Mouse (Mus musculus) midbrain, embryonic 12.5 days (tissue): Measurements from ENCODE around the gene Csf2rb. TPM values are rescaled to one million over a fixed set of nuclear protein-coding genes. Genes with fewer than 3 reads are reported as not detected.

Experiments
- ATAC-seq: fragments of 200-750 bp; cut with Nextera tagmentation; 2 replicates; pipeline ENCODE4 v1.8.0; 2017; ENCODE audit warnings: low read depth, moderate TSS enrichment, moderate library complexity; ENCODE audit not compliant: low FRiP score
- H3K27ac ChIP-seq: fragments of 300-500 bp; sonication (generic); replicated peaks from 2 replicates; pipeline ENCODE4 v1.5.1; 2016; ENCODE audit warnings: mild to moderate bottlenecking
- H3K27me3 ChIP-seq: fragments of 300-500 bp; sonication (generic); 2 replicates; pipeline ENCODE4 v1.6.1; 2016; ENCODE audit warnings: mild to moderate bottlenecking
- H3K36me3 ChIP-seq: fragments of 300-500 bp; sonication (generic); 2 replicates; pipeline ENCODE4 v1.6.1; 2016
- H3K4me1 ChIP-seq: fragments of 300-500 bp; sonication (generic); 2 replicates; pipeline ENCODE4 v1.6.1; 2016
- H3K4me2 ChIP-seq: fragments of 300-500 bp; sonication (generic); replicated peaks from 2 replicates; pipeline ENCODE4 v1.6.1; 2016; ENCODE audit warnings: mild to moderate bottlenecking, moderate library complexity
- H3K4me3 ChIP-seq: fragments of 300-500 bp; sonication (generic); 2 replicates; pipeline ENCODE4 v1.5.1; 2016; ENCODE audit warnings: mild to moderate bottlenecking
- H3K9ac ChIP-seq: fragments of 300-500 bp; sonication (generic); replicated peaks from 2 replicates; pipeline ENCODE4 v1.6.1; 2016; ENCODE audit warnings: mild to moderate bottlenecking, moderate library complexity
- H3K9me3 ChIP-seq: fragments of 300-500 bp; sonication (generic); 2 replicates; pipeline ENCODE4 v1.6.1; 2016; ENCODE audit warnings: mild to moderate bottlenecking
- WGBS: fragments of 180-500 bp; shearing (Covaris S2); methylation state at CpG from one replicate; pipeline ENCODE4 v1.1.7; 2016; 5-methylcytosine and 5-hydroxymethylcytosine counted together
- polyA plus RNA-seq: library from polyadenylated mRNA; unstranded; fragments of >200 nt; fragmentation: Nextera tagmentation; extraction: Ambion mirVana; gene quantifications from 2 replicates; pipeline ENCODE4 v1.2.1, GENCODE M21; 2016

Gene Csf2rb
- polyA plus RNA-seq, 1 experiment from 2014 or later: 0.97 TPM

DNA sequence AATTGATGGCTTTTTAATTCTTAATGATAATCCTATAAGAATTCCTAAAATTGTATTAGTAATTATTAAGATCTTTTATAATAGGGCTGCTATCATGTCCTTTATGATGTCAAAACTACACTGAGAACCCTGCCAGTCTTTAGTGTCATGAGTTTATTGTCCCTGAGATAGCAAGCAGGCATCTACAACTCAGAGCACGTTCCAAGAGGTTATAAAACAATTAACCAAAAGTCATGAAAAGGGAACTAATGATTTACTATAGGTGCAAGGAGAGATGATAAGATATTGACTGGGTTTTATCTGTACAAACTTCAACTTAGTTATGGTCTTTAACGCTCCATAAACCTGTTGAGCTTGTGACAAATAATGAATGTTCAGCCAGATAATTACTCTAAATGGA lies 40.4 kb downstream of the Csf2rb start:
- Histone ChIP-seq H3K27me3 (peaks cover 30% of the 10 kb centered on the region), H3K9ac (no peak overlapping the region), H3K4me1 (no peaks in the 10 kb centered on the region), H3K36me3 (no peaks in the 10 kb centered on the region), H3K4me3 (no peak overlapping the region), H3K9me3 (0 out of 2 replicates have a peak, but pooled peaks cover 3% of the 10 kb centered on the region), H3K27ac (no peak overlapping the region), H3K4me2 (no peak overlapping the region)
- 96% methylated on average over 2 of the region's 2 CpGs for WGBS
- no peak for ATAC-seq

DNA sequence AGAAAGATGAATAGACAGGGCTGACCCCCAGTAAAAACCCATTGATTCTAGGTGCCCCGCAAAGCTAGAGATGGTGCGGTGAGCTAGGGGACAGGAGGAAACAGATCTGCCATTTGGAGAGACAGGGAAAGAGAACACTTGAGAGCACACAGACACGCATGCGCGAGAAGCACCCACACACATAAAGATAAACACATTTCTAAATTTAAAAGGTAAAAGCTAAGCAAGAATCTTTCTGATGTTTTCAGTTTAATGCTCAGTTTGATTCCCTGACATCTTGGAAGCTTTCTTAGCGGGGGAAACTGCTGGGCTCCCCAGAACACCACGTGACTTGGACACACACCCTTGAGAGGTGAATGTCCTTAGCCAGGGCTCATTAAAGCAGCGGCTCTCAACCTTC lies 41.3 kb downstream of the Csf2rb start:
- no peaks in the 10 kb centered on the region for H3K36me3 ChIP-seq
- H3K4me1 ChIP-seq: no peaks in the 10 kb centered on the region
- H3K9ac ChIP-seq: no peak overlapping the region
- 80% methylated on average over 8 of the region's 8 CpGs for WGBS
- H3K27me3 ChIP-seq: peaks cover 37% of the 10 kb centered on the region
- H3K4me2 ChIP-seq: no peak overlapping the region
- ATAC-seq: no peak
- H3K27ac ChIP-seq: no peak overlapping the region
- H3K4me3 ChIP-seq: no peak overlapping the region
- H3K9me3 ChIP-seq: 0 out of 2 replicates have a peak, but pooled peaks cover 3% of the 10 kb centered on the region

DNA sequence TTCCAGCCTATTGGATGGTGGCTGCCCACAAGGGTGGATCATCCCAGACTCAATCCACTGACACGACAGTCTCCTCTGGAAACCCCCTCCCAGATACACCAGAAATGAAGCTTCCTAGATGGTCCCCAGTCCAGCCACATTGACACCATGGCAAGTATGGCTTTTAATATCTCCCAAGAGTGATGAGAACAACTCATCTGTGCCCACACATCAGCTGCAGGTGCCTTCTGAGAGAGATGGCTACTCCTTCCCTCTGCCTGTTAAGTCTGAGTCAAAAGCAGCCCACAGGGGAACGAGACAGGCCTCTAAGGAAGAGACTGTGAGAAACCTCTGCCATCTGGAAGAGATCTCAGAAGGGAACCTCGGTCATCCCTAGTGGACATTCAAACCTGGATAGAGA lies 42.3 kb downstream of the Csf2rb start:
- no peak for ATAC-seq
- Histone ChIP-seq H3K4me3 (no peak overlapping the region), H3K4me2 (no peak overlapping the region), H3K36me3 (no peaks in the 10 kb centered on the region), H3K27ac (no peak overlapping the region), H3K4me1 (no peaks in the 10 kb centered on the region), H3K27me3 (peaks cover 42% of the 10 kb centered on the region), H3K9ac (no peak overlapping the region), H3K9me3 (no peaks in the 10 kb centered on the region)
- WGBS: 71% methylated on average over 3 of the region's 3 CpGs

DNA sequence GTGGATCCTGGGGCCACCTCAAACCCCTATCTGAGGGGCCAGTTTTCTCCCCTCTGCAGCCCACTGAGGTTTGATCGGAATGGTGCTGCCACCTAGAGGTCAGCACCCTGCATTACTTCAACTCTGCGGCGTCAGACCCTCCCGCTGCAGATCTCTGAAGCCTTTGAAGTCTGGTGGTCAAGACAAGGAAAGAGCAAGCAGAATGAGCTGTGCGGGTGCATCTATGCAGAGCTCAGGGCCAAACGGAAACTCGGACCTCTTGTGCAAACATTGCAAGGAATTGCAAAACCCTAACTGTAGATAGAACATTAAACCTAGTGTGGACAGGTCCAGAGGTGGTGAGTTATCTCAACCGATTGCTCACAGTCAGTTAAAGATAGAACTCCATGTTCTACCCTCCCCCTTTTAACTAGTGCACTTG lies 43.4 kb downstream of the Csf2rb start:
- no peak for ATAC-seq
- Histone ChIP-seq H3K27me3 (peaks cover 42% of the 10 kb centered on the region), H3K27ac (no peak overlapping the region), H3K9ac (no peak overlapping the region), H3K36me3 (no peaks in the 10 kb centered on the region), H3K4me1 (no peaks in the 10 kb centered on the region), H3K4me2 (no peak overlapping the region), H3K9me3 (no peaks in the 10 kb centered on the region), H3K4me3 (no peak overlapping the region)
- WGBS: 15% methylated on average over 8 of the region's 8 CpGs

DNA sequence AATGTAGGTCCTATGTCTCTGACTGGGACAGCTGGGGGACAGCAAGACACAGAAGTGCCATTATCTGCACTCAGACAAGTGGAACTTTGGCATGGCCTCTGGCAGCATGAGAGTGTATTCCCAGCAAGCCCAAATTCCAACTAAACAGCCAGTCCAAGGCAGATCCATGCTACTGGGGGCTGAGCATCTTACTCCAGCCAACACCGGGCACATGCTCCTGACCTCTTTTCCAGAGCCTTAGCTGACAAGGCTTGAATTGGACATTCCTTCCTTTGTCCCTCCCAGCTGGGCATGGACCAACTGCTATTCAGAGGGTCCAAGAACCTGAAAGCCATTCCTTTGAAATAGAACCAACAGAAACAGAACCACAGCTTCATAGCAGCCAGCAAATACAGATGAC lies 44.1 kb downstream of the Csf2rb start:
- H3K36me3 ChIP-seq: no peaks in the 10 kb centered on the region
- H3K27ac ChIP-seq: no peak overlapping the region
- no peak overlapping the region for H3K4me2 ChIP-seq
- H3K4me3 ChIP-seq: no peak overlapping the region
- no peaks in the 10 kb centered on the region for H3K9me3 ChIP-seq
- no peak for ATAC-seq
- peaks cover 42% of the 10 kb centered on the region for H3K27me3 ChIP-seq
- no peak overlapping the region for H3K9ac ChIP-seq
- WGBS: 69% methylated on average over 1 of the region's 1 CpGs
- no peaks in the 10 kb centered on the region for H3K4me1 ChIP-seq

DNA sequence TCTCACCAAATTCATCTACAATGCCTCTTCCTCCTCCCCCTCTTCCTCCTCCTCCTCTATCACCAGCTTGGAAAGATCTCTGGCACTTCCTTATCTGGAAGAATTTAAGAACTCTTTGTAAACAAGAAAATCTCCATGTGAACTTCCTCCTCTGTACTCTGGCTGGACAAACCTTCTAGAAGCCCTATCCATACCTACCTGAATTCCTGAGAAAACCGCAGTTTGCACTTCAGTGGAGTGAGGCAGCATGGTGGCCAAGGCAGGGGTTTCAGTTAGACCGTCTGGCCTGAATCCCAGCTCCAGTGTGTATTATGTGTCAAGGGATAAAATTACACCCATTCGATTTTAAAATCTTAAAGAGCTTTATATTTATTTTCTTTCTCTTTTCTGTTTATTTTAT lies 47.2 kb downstream of the Csf2rb start:
- Histone ChIP-seq H3K4me2 (no peak overlapping the region), H3K27ac (no peak overlapping the region), H3K27me3 (peaks cover 37% of the 10 kb centered on the region), H3K9ac (no peak overlapping the region), H3K4me3 (no peak overlapping the region), H3K9me3 (no peaks in the 10 kb centered on the region), H3K4me1 (no peaks in the 10 kb centered on the region), H3K36me3 (no peaks in the 10 kb centered on the region)
- WGBS: 84% methylated on average over 3 of the region's 3 CpGs
- no peak for ATAC-seq

DNA sequence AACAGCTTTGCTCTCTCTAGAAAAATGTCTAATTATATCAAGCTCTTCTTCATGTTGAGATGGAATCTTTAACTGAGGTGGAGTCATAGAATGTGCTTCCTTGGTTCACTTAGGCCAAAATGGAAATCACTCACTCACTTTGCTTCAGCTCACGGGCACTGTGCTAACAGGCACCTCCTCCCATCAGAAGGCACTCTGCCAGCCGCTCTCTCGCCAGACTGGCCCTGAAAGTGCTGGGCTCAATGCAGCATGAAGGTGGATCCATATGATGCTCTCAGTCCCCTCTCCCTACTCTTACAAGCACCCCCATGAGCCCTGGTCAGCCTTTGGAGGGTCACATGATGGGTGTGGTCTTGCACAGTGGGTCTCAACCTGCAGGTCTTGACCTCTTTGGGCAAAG lies 48.7 kb downstream of the Csf2rb start:
- ATAC-seq: no peak
- Histone ChIP-seq H3K27me3 (peaks cover 24% of the 10 kb centered on the region), H3K4me3 (no peak overlapping the region), H3K9me3 (no peaks in the 10 kb centered on the region), H3K9ac (no peak overlapping the region), H3K36me3 (no peaks in the 10 kb centered on the region), H3K4me1 (no peaks in the 10 kb centered on the region), H3K4me2 (no peak overlapping the region), H3K27ac (no peak overlapping the region)
- 78% methylated on average over 3 of the region's 3 CpGs for WGBS

DNA sequence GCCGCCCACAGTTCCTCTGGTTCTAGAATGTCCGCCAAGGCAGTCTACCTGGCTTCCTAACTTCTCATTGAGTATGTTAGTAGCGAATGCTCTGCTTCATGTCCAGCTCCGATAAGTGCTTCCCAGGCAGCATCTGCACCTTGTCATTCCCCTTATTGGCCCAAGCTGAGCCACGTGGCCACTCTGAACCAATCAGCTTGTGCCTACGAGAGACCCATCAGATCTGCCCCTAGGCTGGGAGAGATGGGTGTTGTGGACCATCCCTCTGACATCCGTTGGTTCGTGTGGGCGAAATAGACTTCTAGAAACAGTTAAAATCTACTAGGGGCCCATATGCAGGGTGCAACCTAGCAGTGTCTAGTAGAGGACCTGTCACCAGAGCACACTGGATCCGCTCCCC lies 52.3 kb downstream of the Csf2rb start:
- H3K27me3 ChIP-seq: no peaks in the 10 kb centered on the region
- H3K27ac ChIP-seq: no peak overlapping the region
- H3K9ac ChIP-seq: no peak overlapping the region
- no peak overlapping the region for H3K4me3 ChIP-seq
- no peaks in the 10 kb centered on the region for H3K9me3 ChIP-seq
- 88% methylated on average over 10 of the region's 10 CpGs for WGBS
- no peak for ATAC-seq
- no peaks in the 10 kb centered on the region for H3K36me3 ChIP-seq
- H3K4me2 ChIP-seq: no peak overlapping the region
- H3K4me1 ChIP-seq: no peaks in the 10 kb centered on the region

DNA sequence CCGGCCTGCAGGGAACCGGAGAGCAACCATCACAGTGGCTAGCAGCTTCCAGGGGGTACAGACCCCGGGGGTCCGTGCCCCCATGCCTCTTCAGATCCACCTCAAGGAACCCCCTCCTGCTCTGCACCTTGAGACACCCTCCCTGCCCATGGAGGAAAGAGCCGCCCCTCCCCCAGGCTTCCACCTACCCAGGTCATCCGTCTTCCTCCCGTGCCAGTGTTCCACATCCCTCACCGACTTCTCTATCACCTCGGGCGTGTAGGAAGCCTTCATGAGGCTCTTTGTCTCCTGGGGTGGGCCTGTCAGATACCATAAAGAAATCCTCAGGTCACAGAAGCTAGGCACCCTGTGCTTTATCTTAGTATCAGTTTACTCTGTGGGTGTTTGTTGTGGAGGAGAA lies 53.0 kb downstream of the Csf2rb start:
- ATAC-seq: no peak
- no peaks in the 10 kb centered on the region for H3K9me3 ChIP-seq

DNA sequence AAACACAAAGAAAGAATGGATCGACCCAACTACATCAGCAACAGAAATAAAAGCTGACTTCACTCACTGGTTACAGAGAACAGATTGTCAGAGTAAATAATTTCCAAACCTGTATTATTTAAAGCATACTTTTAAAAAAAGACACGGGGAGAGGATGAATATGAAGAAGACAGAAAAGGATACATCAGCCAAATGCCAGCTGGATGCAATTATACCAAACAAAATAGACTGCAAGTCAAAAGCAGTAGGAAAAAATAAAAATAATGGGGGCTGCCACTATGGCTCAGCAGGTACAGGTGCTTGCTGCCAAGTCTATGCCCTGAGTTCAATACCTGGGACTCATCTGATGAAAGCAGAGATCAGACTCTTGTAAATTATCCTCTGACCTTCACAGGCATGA lies 54.7 kb downstream of the Csf2rb start:
- H3K9me3 ChIP-seq: no peaks in the 10 kb centered on the region
- H3K27me3 ChIP-seq: 0 out of 2 replicates have a peak, but pooled peaks cover 4% of the 10 kb centered on the region
- H3K9ac ChIP-seq: no peak overlapping the region
- WGBS: 83% methylated on average over 2 of the region's 2 CpGs
- H3K4me2 ChIP-seq: no peak overlapping the region
- no peak for ATAC-seq
- H3K4me1 ChIP-seq: no peaks in the 10 kb centered on the region
- no peak overlapping the region for H3K4me3 ChIP-seq
- no peak overlapping the region for H3K27ac ChIP-seq
- H3K36me3 ChIP-seq: no peaks in the 10 kb centered on the region

More for the DNA sequence above, 53.0 kb downstream of the Csf2rb start:
- no peak overlapping the region for H3K9ac ChIP-seq
- H3K27ac ChIP-seq: no peak overlapping the region
- H3K4me1 ChIP-seq: no peaks in the 10 kb centered on the region
- 82% methylated on average over 10 of the region's 10 CpGs for whole genome bisulfite sequencing
- H3K36me3 ChIP-seq: no peaks in the 10 kb centered on the region
- H3K27me3 ChIP-seq: no peaks in the 10 kb centered on the region
- no peak overlapping the region for H3K4me2 ChIP-seq
- no peak overlapping the region for H3K4me3 ChIP-seq

DNA sequence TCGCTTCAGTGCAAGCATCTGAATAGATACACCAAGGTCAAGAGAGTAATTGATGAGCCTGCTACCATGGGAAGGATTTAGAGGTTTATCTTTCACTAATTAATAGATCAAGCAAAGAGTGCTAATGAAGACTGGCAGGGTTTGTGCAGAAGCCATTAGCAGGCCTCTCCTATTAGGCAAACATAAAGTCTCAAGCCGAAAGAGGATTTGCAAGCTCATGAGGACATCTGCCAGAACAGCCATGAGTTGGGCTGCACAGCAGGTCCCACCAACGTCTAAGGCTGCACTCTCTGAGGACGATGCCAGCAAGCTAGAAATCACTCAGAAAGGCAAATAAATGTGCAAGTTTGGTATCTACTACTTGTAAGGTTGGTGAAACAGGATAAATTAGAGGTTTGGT lies 55.2 kb downstream of the Csf2rb start:
- no peak for ATAC-seq
- no peak overlapping the region for H3K4me2 ChIP-seq
- H3K9me3 ChIP-seq: no peaks in the 10 kb centered on the region
- no peak overlapping the region for H3K27ac ChIP-seq
- H3K4me1 ChIP-seq: no peaks in the 10 kb centered on the region
- H3K4me3 ChIP-seq: no peak overlapping the region
- 40% methylated on average over 4 of the region's 4 CpGs for WGBS
- 0 out of 2 replicates have a peak, but pooled peaks cover 6% of the 10 kb centered on the region for H3K27me3 ChIP-seq
- H3K9ac ChIP-seq: no peak overlapping the region
- H3K36me3 ChIP-seq: no peaks in the 10 kb centered on the region

DNA sequence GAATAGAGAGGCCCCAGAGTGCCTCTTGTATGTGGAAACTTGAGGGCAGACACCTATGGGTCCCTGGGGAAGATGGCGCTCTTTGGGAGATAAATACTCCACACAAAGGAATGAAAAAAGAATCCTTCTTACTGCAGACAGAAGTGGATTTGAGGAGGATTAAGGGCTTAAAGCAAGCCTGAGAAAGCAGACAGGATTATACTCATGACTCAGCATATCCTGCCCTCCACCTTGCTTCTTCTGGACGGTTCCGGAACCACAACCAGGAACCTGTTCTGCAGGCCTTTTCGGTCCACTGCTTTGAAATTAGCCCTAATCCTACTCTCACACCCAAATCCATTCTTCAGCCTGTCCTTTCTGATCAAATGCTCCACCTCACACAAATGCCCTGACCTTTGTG lies 56.6 kb downstream of the Csf2rb start:
- Histone ChIP-seq H3K9ac (no peak overlapping the region), H3K4me2 (no peak overlapping the region), H3K27me3 (0 out of 2 replicates have a peak, but pooled peaks cover 6% of the 10 kb centered on the region), H3K4me3 (no peak overlapping the region), H3K4me1 (no peaks in the 10 kb centered on the region), H3K36me3 (no peaks in the 10 kb centered on the region), H3K27ac (no peak overlapping the region), H3K9me3 (no peaks in the 10 kb centered on the region)
- no peak for ATAC-seq
- WGBS: 59% methylated on average over 4 of the region's 4 CpGs

DNA sequence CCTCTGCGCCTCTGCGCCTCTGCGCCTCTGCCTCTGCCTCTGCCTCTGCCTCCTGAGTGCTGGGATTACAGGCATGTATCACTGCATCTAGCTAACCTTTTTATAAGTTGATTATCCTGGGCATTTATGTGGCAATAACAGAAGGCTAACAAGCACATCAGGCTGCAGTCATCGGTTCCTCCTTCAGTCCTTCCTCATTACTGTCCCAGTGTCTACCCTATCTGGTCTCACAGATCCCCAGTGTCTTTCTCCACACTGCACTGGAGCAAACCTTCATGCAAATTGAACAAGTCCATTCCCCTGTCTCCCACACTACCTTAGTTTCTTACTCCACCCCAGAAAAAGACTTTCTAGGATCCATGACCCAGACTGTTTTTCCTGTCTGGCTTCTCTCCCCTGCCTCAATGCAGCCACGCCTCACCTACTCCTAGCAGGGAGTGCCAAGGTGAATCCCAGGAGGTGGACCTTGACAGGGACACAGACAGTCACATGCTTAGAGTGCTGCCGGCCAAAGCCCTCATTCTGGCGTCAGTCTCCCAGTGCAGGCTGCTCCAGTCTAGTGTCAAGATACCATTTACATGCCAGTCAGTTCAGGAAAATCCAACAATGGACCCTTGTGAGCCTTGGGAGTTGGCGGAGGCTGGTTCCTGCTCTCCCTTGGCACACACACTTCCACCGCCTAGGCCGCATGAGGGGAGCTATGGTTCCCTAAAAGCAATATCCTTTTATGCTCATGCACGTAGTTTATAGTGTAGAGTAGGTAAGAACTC lies 58.1 kb downstream of the Csf2rb start:
- no peak overlapping the region for H3K4me3 ChIP-seq
- H3K4me1 ChIP-seq: no peaks in the 10 kb centered on the region
- H3K36me3 ChIP-seq: no peaks in the 10 kb centered on the region
- 87% methylated on average over 11 of the region's 11 CpGs for WGBS
- no peak overlapping the region for H3K9ac ChIP-seq
- no peak overlapping the region for H3K27ac ChIP-seq
- H3K9me3 ChIP-seq: no peaks in the 10 kb centered on the region
- H3K4me2 ChIP-seq: no peak overlapping the region
- no peak for ATAC-seq
- H3K27me3 ChIP-seq: 0 out of 2 replicates have a peak, but pooled peaks cover 6% of the 10 kb centered on the region
